Mouse (Mus musculus) spleen, adult 2 months (tissue): ENCODE data around the gene Glb1.

Experiments used
- CTCF ChIP-seq: fragments of 200-500 bp; IDR thresholded peaks from 2 replicates; pipeline ENCODE4 v1.5.1; 2011; ENCODE audit warnings: mild to moderate bottlenecking, inconsistent platforms; ENCODE audit not compliant: insufficient read depth, insufficient read length, insufficient replicate concordance; ENCODE audit errors: extremely low read depth
- POLR2A ChIP-seq: fragments of 200-500 bp; IDR thresholded peaks from 2 replicates; pipeline ENCODE4 v1.6.1; 2011; ENCODE audit warnings: low read depth, low read length, inconsistent platforms

- TF ChIP-seq CTCF (no peak), POLR2A (no peak)
Measured at GRCm38 (mm10) chr9:114512831-114513230, 112.0 kb downstream of the Glb1 start.
